Mouse (Mus musculus): ENCODE results near the gene Ccdc106.
"Not testable (repeated sequence)": the region's sequence is repeated elsewhere in the genome, so short reads cannot be mapped to it uniquely, and the experiment has no call there.

The Ccdc106 gene

DNA sequence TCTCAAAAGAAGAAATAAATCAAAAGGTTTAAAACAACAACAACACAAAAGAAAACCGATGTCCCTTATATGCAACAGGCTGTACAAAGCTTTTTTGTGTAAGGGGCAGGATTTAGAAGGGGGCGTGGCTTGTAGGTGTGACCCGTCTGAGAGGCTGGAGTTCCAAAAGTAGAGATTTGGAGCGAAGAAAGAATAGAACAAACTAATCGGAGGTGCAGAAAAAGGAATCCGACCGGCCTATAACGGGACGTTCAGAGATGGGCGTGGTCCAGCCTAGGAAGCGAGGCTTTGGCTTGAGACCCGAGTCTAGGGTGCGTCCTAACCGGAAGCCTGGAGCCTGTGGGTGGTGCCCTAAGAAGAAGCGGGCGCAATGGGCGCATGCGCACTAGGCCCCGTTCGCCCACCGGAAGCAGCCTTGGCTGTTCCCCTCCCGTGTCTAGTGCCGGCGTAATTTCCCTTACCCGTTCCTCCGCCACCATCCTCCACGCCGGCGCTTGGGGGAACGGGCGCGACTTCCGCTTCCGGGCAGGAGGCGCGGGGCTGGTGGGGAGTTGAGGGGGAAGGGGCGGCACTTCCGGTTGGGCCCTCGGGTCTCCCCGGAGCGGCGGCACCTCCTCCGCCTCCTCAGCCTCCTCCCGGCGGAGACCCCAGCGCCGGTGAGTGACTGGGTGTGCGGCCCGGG, at the start of gene Ccdc106, which contains the start of gene Zfp865:
Gene Ccdc106, plus strand, starts transcription at position 554 of the 682 bp plus-strand sequence.
Gene Zfp865, plus strand, starts transcription at position 377 of the 682 bp plus-strand sequence.
- DNase-seq (ENCODE audit: low spot score in 2 of 2), result peak; percentile 98 to 99

GRCm38 (mm10) chr7:4971068-4971467, 49.3 kb upstream of the Ccdc106 start, which contains the start of gene Sbk3:
Sbk3 (minus strand) TSS chr7:4971168.
- DNase-seq (ENCODE audit: low spot score in 2 of 2), result no peak

GRCm38 (mm10) chr7:4971710-4972109, 48.6 kb upstream of the Ccdc106 start:
- no peak for DNase-seq (ENCODE audit: low spot score in 2 of 2)

DNA sequence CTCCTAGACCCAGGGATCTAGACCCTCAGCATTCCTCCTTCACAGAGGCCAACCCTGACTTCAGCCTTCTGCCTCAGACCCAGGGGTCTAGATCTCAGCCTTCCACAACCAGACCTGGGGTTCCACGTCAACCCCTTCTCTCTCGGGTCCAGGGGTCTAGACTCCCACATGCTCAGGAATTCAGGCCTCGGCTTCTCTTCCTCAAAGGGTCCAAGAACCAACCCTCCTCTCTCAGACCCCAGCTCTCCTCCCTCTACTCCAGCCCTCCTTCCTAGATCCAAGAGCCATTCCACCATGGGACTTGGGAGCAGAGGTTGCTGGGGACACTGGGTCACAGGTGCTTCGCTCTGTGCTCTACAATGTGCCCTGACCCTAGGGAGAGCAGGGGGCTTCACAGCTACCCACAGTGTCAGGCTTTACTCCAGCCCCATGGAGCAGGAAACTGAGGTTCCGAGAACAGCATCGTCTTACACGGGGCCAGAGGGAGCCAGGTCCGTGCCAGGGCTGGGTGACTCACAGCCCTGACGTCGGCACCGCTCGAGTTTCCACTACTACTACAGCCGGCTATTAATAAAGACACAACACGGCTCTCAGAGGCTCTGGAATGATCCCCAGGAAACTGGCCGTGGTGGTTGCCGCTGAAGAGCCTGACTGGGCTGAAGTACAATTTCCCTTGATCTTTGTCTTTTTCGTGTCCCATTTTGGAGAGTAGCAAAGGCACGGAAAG, 47.9 kb upstream of the Ccdc106 start:
- DNase-seq (ENCODE audit: low spot score in 2 of 2), result no peak

- DNase-seq (ENCODE audit: low spot score in 2 of 2), result no peak
These were observed 44.9 kb upstream of the Ccdc106 start for GRCm38 (mm10) chr7:4975455-4975854.

- DNase-seq (ENCODE audit: low spot score in 2 of 2), result no peak
These were observed 43.5 kb upstream of the Ccdc106 start for GRCm38 (mm10) chr7:4976832-4977231.

- no peak for DNase-seq (ENCODE audit: low spot score in 2 of 2)
These were observed 32.1 kb upstream of the Ccdc106 start for GRCm38 (mm10) chr7:4988250-4988649.

DNA sequence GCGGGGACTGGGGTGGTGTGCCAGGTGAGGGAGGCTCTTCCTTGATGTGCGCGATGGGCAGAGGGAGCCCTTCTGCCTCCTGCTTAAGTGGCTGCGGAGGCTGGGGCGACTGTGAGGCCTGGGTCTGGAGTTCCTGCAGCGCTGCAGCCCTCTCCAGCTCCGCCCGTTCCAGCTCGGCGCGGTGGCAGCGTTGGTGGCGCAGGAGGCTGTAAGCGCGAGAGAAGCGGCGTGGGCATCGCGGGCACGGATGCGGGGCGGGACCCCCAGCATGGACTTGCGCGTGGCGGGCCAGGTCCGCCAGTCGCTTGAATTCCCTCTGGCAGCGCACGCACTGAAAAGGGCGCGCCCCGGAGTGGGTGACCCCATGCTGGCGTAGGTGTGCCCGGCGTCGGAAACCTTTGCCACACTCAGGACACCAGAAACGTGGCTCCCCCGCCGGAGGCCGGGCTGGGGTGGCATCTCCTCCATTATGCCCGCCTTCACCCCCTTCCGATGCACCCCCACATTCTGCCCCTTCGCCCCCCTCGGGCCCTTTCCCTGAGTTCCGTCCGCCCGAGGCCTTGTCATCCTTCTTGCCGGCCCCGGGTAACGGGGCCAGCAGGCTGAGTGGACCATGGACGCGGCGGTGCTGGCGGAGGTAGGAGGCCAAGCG, 26.9 kb upstream of the Ccdc106 start:
- no peak for DNase-seq (ENCODE audit: low spot score in 2 of 2)

GRCm38 (mm10) chr7:4993999-4994788, 26.2 kb upstream of the Ccdc106 start:
- DNase-seq (ENCODE audit: low spot score in 2 of 2), result no peak

- DNase-seq (ENCODE audit: low spot score in 2 of 2), result no peak
These were observed 24.9 kb upstream of the Ccdc106 start for GRCm38 (mm10) chr7:4995268-4996002.

- DNase-seq (ENCODE audit: low spot score in 2 of 2), result peak; percentile 75 to 86
These were observed 24.1 kb upstream of the Ccdc106 start, which contains the start of gene Zfp579 for GRCm38 (mm10) chr7:4996003-4996895. Zfp579 (minus strand) TSS chr7:4996158.

- no peak for DNase-seq (ENCODE audit: low spot score in 2 of 2)
These were observed 23.4 kb upstream of the Ccdc106 start for GRCm38 (mm10) chr7:4996934-4997333.

- no peak for DNase-seq (ENCODE audit: low spot score in 2 of 2)
These were observed 20.5 kb upstream of the Ccdc106 start for GRCm38 (mm10) chr7:4999876-5000275.

DNA sequence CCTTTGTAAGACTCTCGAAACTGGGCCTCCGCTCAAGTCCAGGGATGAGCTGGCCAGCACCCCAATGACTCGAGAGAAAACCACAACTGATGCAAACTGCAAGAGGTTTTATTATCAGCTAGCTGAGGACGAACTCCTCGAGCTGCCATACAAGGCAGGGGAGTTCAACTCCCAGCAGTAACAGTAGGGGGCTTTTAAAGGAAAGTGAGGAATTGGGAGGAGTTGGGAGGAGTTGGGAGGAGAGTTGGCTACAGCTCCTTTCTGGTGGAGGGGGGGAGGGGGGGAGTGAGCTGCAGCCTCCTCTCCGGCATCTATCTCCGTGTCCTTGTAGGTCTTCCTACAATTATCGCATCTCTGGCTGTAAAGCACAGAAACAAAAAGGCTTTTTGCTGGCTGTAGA, 17.5 kb upstream of the Ccdc106 start:
- DNase-seq (ENCODE audit: low spot score in 2 of 2), result not testable (repeated sequence)

DNA sequence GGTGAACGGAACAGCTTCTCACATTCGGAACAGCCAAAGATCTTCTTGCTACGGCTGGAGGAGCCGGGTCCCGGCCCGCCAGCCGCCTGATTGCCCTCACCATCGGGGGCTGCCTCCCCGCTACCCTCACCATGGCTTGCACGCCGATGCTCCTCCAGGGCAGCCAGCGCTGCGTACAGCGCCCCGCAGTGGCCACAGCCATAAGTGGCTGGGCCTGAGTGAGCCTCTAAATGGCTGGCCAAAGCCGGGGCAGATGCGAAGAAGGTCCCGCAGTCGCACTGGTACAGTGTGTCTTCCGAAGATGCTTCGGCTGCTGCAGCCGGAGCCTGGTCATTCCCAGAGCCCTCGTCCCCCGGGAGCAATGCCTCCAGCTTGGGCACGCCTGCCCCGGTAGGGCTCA, 12.1 kb upstream of the Ccdc106 start:
- no peak for DNase-seq (ENCODE audit: low spot score in 2 of 2)

- DNase-seq (ENCODE audit: low spot score in 2 of 2), result no peak
These were observed 7.5 kb upstream of the Ccdc106 start for GRCm38 (mm10) chr7:5012681-5013513.

DNA sequence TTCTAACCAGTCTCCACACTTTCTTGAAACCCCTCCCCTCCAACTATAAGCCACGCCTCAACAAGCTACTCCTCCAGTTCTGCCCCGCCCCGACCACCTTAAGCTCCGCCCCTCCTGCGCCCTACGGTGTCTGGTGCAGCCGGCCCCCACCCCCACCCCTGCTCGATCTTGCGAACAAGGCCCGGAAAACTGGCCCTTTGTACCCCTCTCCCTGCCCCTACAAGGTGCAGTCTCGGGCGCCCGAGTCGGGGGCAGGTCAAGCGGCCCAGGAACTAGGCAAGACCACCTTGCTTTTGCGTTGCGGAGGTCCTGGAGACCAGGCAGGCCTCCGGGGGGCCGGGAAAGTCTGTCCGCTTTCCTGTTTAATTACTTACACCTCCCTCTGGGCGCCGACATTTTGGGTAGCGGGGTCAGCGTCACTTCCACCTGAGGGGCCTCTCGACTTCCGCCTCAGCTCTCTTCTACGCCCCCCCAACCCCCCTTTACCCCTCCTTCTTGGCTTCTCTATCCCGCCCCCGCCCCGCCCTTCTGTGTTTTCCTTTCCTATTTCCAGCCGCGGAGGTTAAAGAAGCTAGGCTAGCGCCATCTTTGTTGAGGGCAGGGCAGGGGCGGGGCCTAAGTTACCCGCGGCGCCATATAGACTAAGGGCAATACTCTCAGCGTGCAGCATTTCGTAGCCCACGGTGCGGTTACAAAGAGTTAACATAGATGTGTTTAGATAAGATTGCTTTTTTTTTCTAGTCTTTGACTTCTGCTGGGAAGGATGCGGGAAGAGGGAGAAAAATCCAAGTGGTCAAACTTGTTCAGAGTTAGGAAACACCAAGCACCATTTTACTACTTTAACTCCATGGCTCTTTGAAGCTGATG, 5.9 kb upstream of the Ccdc106 start, which contains the start of the genes Zfp524 and Fiz1:
Gene Zfp524, plus strand, starts transcription at position 165 of the 867 bp plus-strand sequence.
Gene Fiz1, minus strand, starts transcription at position 447 of the 867 bp plus-strand sequence.
- DNase-seq (ENCODE audit: low spot score in 2 of 2), result peak; percentile 96 to 97

Measured in spleen, postnatal 4 days (tissue).